Mouse (Mus musculus): ENCODE data around the gene Hoxa9. TPM values are rescaled to one million over a fixed set of nuclear protein-coding genes. Genes with fewer than 3 reads are reported as not detected.
A peak's percentile ranks its signal among the peaks of the same experiment; 100 is the strongest.

Hoxa9 gene
- polyA plus RNA-seq, 1 experiment from 2014 or later = 67.8 TPM

DNA sequence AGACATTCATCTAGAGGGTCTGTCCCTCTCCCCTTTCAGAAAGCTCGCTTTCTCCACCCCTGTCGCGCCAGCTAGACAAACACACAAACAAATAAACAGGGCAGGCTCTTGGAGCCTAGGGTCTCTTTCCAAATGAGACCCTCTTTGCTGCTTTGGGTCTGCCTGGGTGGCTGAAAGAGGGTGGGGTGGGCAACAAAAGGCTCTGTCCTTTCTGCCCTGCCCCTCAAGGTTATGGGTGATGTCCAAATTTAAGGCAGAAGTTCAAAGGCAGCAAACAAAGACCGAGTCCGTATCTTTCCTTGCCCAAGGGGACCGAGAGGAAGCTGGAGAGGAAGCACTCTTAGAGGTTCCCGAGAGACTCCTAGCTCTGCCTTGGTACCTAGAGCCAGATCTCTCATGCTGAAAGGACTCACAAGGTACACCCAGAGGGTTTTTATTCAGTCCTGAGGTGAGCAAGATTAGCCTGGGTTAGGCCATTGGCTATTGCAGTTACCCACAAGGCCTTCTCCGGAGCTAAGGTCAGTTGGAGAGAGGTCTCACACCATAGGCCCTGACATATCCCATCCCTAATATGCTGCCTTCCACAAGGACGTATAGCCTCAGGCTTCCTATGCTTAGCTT is 10.2 kb upstream of the Hoxa9 start:
- Histone ChIP-seq H3K4me2 (replicated peaks; ENCODE audit: low read depth, low read length) (peak overlapping the region; percentile 83), H3K9ac (ENCODE audit: low read depth, low read length) (peak overlapping the region; percentile 96), H3K27ac (ENCODE audit: low read depth, low read length) (peak overlapping the region; percentile 98), H3K9me3 (ENCODE audit: control insufficient read depth, low read length) (no peaks in the 10 kb centered on the region), H3K4me3 (ENCODE audit: low read length) (peak overlapping the region; percentile 64), H3K4me1 (ENCODE audit: control insufficient read depth, insufficient read depth, low read length) (peaks cover 15% of the 10 kb centered on the region), H3K36me3 (ENCODE audit: control insufficient read depth, insufficient read depth, low read length) (no peaks in the 10 kb centered on the region), H3K27me3 (ENCODE audit: control insufficient read depth, insufficient read depth, low read length) (no peaks in the 10 kb centered on the region; the same call in none of the 2 replicates)
- WGBS = 3% methylated on average over 9 of the region's 9 CpGs
- no peak for ATAC-seq (ENCODE audit: low FRiP score, low TSS enrichment)

DNA sequence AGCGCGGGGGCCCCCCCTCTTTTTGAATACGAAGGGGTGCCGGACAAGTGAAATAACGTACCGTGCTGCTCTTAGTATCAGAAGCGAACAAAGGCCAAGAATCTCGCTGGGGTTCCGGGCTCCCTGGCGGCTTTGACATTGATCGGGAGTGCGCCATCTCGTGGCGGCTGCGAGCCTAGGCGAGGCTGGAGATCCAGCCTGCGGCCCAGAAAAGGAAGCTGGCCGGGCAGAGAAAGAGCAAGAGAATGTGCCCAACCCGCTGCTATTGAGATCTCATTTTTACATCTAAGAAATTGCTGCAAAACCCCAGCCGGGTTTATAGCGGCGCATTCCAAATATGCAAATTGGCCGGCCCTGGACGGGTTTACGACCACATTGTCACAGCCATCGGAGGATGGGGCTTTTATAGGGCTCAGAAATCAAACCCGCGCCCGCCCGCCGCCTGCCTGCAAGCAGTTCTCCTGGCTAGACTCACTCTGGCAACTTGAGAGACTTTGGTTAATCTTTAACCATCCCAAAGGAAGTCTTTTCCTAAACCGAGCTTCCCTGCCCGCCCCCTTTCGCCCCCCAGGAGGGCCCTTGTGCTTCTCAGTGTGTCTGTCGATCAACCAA is 9.6 kb upstream of the Hoxa9 start, which contains the start of gene Hoxa10:
Gene Hoxa10 (minus strand): TSS at position 466 of the 612 bp plus-strand sequence.
- under 1% methylated on average over 35 of the region's 35 CpGs for WGBS
- H3K9ac ChIP-seq (ENCODE audit: low read depth, low read length) = peak within 1 kb of the TSS; percentile 96
- peak within 1 kb of the TSS; percentile 83 for H3K4me2 ChIP-seq (replicated peaks; ENCODE audit: low read depth, low read length)
- peaks cover 21% of the 10 kb centered on the region for H3K4me1 ChIP-seq (ENCODE audit: control insufficient read depth, insufficient read depth, low read length)
- peak within 1 kb of the TSS; percentile 98 for H3K27ac ChIP-seq (ENCODE audit: low read depth, low read length)
- H3K27me3 ChIP-seq (ENCODE audit: control insufficient read depth, insufficient read depth, low read length) = no peaks in the 10 kb centered on the region; the same call in none of the 2 replicates
- no peaks in the 10 kb centered on the region for H3K9me3 ChIP-seq (ENCODE audit: control insufficient read depth, low read length)
- H3K36me3 ChIP-seq (ENCODE audit: control insufficient read depth, insufficient read depth, low read length) = no peaks in the 10 kb centered on the region
- ATAC-seq (ENCODE audit: low FRiP score, low TSS enrichment) = peak; percentile 69
- peak within 1 kb of the TSS; percentile 64 for H3K4me3 ChIP-seq (ENCODE audit: low read length)

DNA sequence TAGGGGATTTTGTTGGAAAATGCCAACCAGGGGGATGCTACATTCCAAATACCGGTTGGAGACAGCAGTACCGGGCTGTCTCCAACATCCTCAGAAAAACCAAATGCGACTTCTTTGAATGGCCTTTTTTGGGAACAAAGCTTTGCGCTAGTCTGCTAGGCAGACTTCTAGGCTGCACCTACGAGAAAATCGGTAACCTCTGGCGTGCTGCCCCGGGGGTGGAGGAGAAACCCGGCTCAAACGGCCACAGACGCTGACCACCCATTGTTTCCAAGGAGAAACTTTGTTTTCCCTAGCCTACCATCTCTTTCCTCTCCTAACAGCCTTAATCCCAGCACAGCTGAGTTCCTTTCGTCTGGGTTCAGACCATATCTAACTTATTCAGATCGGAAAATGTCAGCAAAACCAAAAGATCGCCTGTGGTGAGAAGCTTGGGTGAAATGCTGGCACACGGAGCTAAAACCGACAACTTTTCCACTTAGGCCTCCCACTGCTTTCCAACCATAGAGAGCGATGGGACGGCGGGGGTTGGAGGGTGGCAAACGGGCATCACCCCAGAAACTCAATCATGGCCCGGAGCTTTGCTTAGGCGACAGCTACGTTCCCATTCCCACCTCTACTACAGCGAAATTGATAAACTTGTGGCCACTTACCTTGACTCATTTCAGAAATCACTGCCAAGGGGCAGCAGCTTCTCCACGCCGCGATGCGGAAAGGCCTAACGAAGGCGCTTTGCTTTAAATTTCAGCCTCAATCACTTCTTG is 8.9 kb upstream of the Hoxa9 start:
- ATAC-seq (ENCODE audit: low FRiP score, low TSS enrichment) = no peak
- peak overlapping the region; percentile 64 for H3K4me3 ChIP-seq (ENCODE audit: low read length)
- no peaks in the 10 kb centered on the region for H3K9me3 ChIP-seq (ENCODE audit: control insufficient read depth, low read length)
- H3K9ac ChIP-seq (ENCODE audit: low read depth, low read length) = peak overlapping the region; percentile 96
- no peaks in the 10 kb centered on the region for H3K36me3 ChIP-seq (ENCODE audit: control insufficient read depth, insufficient read depth, low read length)
- peaks cover 21% of the 10 kb centered on the region for H3K4me1 ChIP-seq (ENCODE audit: control insufficient read depth, insufficient read depth, low read length)
- under 1% methylated on average over 30 of the region's 30 CpGs for WGBS
- peaks cover 3% of the 10 kb centered on the region; the same call in 1 of the 2 replicates for H3K27me3 ChIP-seq (ENCODE audit: control insufficient read depth, insufficient read depth, low read length)
- peak overlapping the region; percentile 83 for H3K4me2 ChIP-seq (replicated peaks; ENCODE audit: low read depth, low read length)
- H3K27ac ChIP-seq (ENCODE audit: low read depth, low read length) = peak overlapping the region; percentile 98

DNA sequence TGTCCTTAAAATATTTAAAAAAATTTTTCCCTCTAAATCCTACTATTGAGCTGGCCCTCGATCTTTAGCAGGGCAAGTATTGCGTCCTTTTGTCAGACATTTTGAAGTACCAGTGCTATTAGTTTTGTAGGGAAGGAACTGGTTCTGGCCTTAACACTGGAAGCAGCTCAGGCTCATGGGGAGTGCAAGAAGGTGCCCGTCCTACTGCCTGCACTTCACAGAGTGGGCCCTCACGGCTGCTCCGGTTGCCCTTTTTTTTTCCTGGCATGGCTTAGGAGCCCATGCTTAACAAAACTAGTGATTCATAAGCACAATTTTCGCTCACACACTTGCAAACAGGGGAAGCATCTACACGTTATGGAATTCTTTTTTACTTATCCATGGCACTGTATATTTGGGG is 8.1 kb upstream of the Hoxa9 start:
- 2% methylated on average over 7 of the region's 7 CpGs for WGBS
- no peak for ATAC-seq (ENCODE audit: low FRiP score, low TSS enrichment)
- H3K4me3 ChIP-seq (ENCODE audit: low read length) = peak overlapping the region; percentile 64
- H3K27me3 ChIP-seq (ENCODE audit: control insufficient read depth, insufficient read depth, low read length) = peaks cover 9% of the 10 kb centered on the region; the same call in 1 of the 2 replicates
- H3K9ac ChIP-seq (ENCODE audit: low read depth, low read length) = peak overlapping the region; percentile 96
- H3K9me3 ChIP-seq (ENCODE audit: control insufficient read depth, low read length) = no peaks in the 10 kb centered on the region
- peak overlapping the region; percentile 83 for H3K4me2 ChIP-seq (replicated peaks; ENCODE audit: low read depth, low read length)
- H3K4me1 ChIP-seq (ENCODE audit: control insufficient read depth, insufficient read depth, low read length) = peaks cover 21% of the 10 kb centered on the region
- peak overlapping the region; percentile 4; the same call in 1 of the 2 replicates for H3K27ac ChIP-seq (ENCODE audit: low read depth, low read length)
- no peaks in the 10 kb centered on the region for H3K36me3 ChIP-seq (ENCODE audit: control insufficient read depth, insufficient read depth, low read length)

DNA sequence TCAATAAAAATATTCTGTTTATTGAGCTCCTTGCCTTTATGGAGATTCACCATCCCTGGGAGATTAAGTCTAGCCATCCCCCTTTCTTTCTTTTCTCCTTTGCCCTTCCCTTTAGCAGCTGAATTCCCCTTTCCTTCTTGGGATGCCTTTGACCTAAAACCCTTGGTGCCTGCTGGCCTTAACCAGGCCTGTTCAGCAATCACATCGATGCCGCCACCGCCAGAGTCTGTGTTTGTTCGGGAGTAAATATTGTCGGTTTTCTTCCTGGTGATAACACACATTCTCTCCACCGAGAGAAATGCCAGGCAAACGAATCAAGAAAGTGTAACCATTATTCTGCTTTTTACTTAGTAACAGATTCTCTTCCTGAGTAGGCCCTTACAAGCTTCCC is 7.3 kb upstream of the Hoxa9 start:
- Histone ChIP-seq H3K27ac (ENCODE audit: low read depth, low read length) (peak overlapping the region; percentile 98; the same call in 1 of the 2 replicates), H3K27me3 (ENCODE audit: control insufficient read depth, insufficient read depth, low read length) (peaks cover 12% of the 10 kb centered on the region; the same call in 1 of the 2 replicates), H3K9me3 (ENCODE audit: control insufficient read depth, low read length) (no peaks in the 10 kb centered on the region), H3K4me3 (ENCODE audit: low read length) (peak overlapping the region; percentile 64), H3K9ac (ENCODE audit: low read depth, low read length) (peak overlapping the region; percentile 96), H3K36me3 (ENCODE audit: control insufficient read depth, insufficient read depth, low read length) (no peaks in the 10 kb centered on the region), H3K4me2 (replicated peaks; ENCODE audit: low read depth, low read length) (peak overlapping the region; percentile 83), H3K4me1 (ENCODE audit: control insufficient read depth, insufficient read depth, low read length) (peaks cover 21% of the 10 kb centered on the region)
- ATAC-seq (ENCODE audit: low FRiP score, low TSS enrichment) = no peak
- 3% methylated on average over 7 of the region's 7 CpGs for WGBS

DNA sequence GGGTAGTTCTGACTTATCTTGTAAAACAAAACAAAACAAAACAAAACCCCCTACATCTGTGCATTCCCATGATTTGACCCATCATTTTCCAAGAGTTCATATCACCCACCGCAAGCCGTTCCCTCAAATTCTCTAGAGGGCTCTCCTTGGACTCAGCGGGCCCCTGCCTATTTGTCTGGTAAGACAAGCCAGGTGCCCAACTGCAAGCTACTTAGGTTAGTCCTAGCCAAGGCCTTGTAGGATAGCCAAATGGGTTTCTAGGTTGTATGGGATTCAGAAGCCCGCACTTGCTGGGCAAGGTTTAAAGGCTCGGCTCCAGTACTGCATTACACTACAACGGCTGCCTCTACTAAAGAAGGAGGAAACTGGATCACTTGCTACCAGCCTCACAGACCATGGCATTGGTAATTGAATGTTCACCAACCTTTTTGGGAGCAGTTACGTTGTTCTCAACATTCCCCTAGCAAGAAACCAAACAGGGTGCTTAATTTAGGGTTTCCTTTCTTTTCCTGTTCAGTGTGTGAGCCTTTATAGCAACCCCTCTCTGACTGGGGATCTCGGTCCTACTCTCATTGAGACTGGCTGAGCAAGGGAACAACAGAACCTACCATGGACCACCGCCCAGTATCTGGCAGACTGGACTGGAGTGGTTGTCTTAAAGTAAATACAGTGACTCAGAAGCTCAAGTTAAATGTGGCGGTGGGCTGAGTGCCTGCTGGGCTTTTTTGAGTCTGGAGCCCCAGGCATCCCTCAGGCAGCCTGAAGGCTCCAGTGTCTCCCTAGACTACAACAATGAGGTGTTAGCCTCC is 6.7 kb upstream of the Hoxa9 start:
- peaks cover 21% of the 10 kb centered on the region for H3K4me1 ChIP-seq (ENCODE audit: control insufficient read depth, insufficient read depth, low read length)
- peak overlapping the region; percentile 64 for H3K4me3 ChIP-seq (ENCODE audit: low read length)
- no peaks in the 10 kb centered on the region; the same call in 1 of the 2 replicates for H3K36me3 ChIP-seq (ENCODE audit: control insufficient read depth, insufficient read depth, low read length)
- peaks cover 12% of the 10 kb centered on the region; the same call in 1 of the 2 replicates for H3K27me3 ChIP-seq (ENCODE audit: control insufficient read depth, insufficient read depth, low read length)
- WGBS = 7% methylated on average over 10 of the region's 10 CpGs
- H3K9ac ChIP-seq (ENCODE audit: low read depth, low read length) = peak overlapping the region; percentile 96
- peak overlapping the region; percentile 83 for H3K4me2 ChIP-seq (replicated peaks; ENCODE audit: low read depth, low read length)
- no peaks in the 10 kb centered on the region for H3K9me3 ChIP-seq (ENCODE audit: control insufficient read depth, low read length)
- peak overlapping the region; percentile 98 for H3K27ac ChIP-seq (ENCODE audit: low read depth, low read length)
- no peak for ATAC-seq (ENCODE audit: low FRiP score, low TSS enrichment)

DNA sequence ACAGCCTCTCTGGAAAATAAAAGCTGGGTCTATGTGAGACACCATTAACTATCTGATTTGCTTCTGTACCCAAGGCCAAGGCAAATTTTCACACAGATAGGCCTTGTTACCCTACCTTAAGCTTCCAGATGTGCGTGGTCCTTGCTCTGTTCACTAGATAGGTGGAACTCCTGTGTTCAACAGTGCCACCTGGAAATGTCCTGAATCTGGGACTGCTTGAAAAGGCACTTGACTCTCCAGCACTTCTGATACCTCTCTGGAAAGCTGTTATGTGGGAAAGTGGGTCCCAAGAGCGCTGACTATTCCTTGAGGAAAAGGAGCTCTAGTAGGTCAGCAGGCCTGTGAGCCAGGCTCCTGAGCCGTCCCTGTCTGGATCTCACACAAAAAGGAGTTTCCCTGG is 5.9 kb upstream of the Hoxa9 start:
- Histone ChIP-seq H3K4me1 (ENCODE audit: control insufficient read depth, insufficient read depth, low read length) (peaks cover 19% of the 10 kb centered on the region), H3K27ac (ENCODE audit: low read depth, low read length) (peak overlapping the region; percentile 98), H3K9me3 (ENCODE audit: control insufficient read depth, low read length) (no peaks in the 10 kb centered on the region), H3K36me3 (ENCODE audit: control insufficient read depth, insufficient read depth, low read length) (no peaks in the 10 kb centered on the region; the same call in 1 of the 2 replicates), H3K4me2 (replicated peaks; ENCODE audit: low read depth, low read length) (peak overlapping the region; percentile 83), H3K4me3 (ENCODE audit: low read length) (peak overlapping the region; percentile 64), H3K9ac (ENCODE audit: low read depth, low read length) (peak overlapping the region; percentile 96), H3K27me3 (ENCODE audit: control insufficient read depth, insufficient read depth, low read length) (peaks cover 12% of the 10 kb centered on the region; the same call in 1 of the 2 replicates)
- ATAC-seq (ENCODE audit: low FRiP score, low TSS enrichment) = no peak
- 12% methylated on average over 3 of the region's 3 CpGs for WGBS

DNA sequence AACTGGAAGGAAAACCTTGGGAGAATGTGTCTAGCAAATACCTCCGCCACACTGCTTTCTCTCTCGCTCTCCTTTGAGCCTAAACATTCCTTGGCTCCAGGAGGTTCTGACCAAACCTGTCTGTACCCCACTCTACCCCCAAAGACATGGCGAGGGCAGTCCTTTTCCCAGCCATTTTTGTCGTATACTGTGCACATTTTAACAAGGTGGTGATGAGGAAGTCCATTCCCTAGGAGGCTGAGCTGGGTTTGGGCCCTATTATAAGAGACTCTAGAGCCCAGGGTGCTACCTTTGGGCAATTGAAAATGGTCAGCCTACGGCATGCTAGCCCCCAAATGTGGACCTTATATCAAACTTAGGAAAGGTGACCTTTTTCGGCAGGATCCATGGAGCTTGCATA is 5.0 kb upstream of the Hoxa9 start:
- Histone ChIP-seq H3K4me2 (replicated peaks; ENCODE audit: low read depth, low read length) (peak overlapping the region; percentile 83), H3K36me3 (ENCODE audit: control insufficient read depth, insufficient read depth, low read length) (peaks cover under 1% of the 10 kb centered on the region; the same call in 1 of the 2 replicates), H3K9me3 (ENCODE audit: control insufficient read depth, low read length) (no peaks in the 10 kb centered on the region), H3K27ac (ENCODE audit: low read depth, low read length) (peak overlapping the region; percentile 98), H3K4me3 (ENCODE audit: low read length) (peak overlapping the region; percentile 64), H3K27me3 (ENCODE audit: control insufficient read depth, insufficient read depth, low read length) (peaks cover 12% of the 10 kb centered on the region; the same call in 1 of the 2 replicates), H3K4me1 (ENCODE audit: control insufficient read depth, insufficient read depth, low read length) (peaks cover 10% of the 10 kb centered on the region), H3K9ac (ENCODE audit: low read depth, low read length) (peak overlapping the region; percentile 96)
- ATAC-seq (ENCODE audit: low FRiP score, low TSS enrichment) = no peak
- 18% methylated on average over 6 of the region's 6 CpGs for WGBS

Data from kidney, embryonic 14.5 days (tissue).